Mouse (Mus musculus): ENCODE results near the gene Dph7. TPM values are rescaled to one million over a fixed set of nuclear protein-coding genes. Genes with fewer than 3 reads are reported as not detected.
"Not testable (repeated sequence)": the region's sequence is repeated elsewhere in the genome, so short reads cannot be mapped to it uniquely, and the experiment has no call there.

The Dph7 gene
- polyA plus RNA-seq, 2 experiments from 2014 or later, result 34.2 to 42.6 TPM

DNA sequence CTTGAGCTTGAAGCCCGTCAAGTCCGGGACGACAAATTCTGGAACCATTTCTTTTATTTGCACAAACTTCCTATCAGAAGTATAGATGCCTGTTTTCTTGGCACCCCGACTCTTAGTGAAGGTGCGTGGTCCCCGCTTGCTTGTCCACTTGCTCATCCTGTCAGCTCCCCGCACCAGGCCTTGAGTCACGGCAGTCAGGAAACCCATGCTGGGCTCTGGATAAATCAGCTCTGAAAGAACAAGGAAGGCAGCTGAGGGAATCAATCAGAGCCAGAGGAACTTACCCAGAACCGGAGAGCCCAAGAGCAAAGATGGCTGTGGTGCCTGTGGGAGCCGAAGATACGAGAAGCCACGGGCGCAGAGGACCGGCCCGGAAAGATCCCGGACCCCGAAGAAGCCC, 12.3 kb downstream of the Dph7 start:
- not testable (repeated sequence) for ATAC-seq

DNA sequence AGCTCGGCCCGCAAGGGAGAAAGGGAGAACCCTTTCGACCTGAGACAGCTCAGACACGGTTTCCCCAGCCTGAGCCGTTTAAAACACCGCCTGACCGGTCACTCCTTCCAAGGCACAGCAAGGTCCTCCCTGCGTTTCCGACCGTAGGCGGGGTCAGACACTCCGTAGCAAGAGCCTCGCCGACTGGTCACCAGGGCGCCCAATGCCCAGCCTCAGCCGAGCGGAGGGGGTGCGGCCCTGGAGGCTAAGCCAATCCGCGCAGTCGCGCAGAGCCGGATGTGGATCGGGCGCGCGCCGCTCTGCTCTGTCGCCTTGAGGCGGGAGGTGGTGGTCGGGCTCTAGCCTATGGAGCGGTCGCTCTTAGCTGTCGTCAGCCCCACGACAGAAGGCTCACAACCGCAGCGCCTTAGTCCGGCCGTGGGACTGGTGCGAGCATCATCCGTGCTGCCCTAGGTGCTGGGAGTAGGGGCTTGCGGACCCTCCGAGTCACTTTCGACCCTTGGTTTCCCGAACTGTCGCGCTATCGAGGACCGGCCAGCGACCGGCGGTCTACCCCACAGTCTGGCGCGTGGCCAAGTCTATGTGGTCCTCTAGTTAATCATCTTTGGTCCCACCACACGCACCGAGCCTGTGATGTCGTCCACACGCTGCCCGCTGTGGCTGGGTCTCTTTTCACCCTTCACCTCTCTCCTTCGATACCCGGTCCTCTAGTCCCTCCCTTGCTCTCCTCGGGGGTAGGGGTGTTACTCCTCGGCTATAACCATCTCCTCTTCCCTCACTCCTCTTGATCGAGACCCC, 12.9 kb downstream of the Dph7 start, which contains the start of gene Mrpl41:
TSS of gene Mrpl41 (minus strand) at position 193 of the 798 bp plus-strand sequence.
- ATAC-seq, result peak; percentile 89

DNA sequence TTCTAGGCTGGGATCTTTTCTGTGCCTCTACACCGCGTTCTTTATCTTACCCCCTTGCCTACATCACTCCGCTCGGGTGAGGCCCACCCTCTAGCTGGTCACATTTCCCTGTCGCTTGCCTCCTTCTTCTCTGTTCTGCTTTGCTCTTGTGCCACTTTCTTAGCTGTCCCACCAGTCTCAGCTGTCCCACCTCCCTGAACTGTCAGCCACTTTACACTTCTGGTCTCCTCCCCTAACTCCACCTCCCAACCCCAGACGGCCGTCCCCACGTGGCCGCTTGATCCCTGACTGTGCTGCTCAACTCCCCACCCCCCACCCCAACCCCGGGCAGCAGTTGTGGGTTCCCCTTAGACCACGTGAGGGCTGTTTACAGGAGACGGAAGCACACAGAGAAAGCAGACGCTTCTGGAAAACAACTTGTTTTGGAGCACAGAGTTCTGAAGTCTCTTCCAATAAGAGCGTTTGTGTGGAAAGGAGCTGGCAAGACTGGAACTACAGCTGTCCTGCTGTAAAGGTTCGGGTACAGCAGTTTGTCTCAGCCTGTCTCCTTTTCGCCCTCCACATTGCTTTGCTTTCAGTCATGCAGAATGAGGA, 13.6 kb downstream of the Dph7 start, which contains the start of gene Pnpla7:
TSS of gene Pnpla7 (plus strand) at position 330 of the 594 bp plus-strand sequence.
- ATAC-seq, result peak; percentile 62

DNA sequence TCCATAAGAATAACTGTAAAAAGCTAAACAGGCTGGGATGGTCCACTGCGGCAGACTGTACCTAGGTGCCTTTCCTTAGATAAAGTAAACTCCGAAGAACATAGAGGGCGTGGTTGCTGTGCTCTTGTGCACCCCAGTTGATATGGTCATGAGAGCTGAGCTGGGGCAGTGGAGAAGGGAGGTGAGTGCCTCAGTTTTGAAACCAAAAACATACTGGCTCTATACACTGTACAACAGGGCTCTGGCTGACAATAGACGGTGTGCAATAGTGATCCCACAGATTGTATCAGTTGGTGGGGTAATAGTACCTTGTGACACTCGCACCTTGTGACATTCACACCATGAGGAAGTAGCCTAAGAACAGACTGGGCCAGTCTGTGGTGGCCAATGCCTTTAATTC, 14.8 kb downstream of the Dph7 start:
- ATAC-seq, result no peak

DNA sequence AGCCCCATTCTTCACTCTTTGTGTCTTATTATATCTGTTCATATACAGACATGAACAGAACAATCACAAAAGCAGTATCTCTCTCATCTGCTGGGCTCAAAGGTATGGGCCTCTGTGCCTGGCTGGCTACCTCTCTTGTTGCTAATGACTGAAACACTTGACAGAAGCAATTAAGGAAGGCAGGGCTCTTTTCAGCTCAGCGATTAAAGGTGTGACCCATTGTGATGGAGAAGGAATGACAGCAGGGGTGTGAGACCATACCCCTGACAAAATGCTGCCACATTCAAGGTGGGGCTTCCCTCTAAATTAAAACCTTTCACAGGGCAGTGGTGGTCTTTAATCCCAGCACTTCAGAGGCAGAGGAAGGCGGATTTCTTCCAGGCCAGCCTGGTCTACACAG, 25.6 kb downstream of the Dph7 start:
- ATAC-seq, result no peak

DNA sequence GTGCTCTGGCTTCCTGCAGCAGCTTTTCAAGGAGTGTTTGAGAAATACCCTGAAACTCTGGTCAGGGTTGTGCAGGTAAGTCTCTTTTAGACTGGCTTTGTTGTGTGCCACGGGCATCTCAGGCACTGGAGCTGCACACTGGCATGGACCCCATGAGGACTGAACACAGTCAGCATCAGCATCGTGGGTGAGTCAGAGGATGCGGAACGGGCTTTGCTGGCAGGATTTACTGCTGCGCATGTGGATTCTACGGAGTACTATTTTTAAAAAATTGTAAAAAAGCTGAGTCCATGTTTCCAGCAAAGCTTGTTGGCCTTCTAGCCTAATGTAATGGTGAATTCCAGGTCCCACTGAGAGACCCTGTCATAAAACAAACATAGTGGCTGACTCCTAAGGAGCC, 33.1 kb downstream of the Dph7 start:
- no peak for ATAC-seq

DNA sequence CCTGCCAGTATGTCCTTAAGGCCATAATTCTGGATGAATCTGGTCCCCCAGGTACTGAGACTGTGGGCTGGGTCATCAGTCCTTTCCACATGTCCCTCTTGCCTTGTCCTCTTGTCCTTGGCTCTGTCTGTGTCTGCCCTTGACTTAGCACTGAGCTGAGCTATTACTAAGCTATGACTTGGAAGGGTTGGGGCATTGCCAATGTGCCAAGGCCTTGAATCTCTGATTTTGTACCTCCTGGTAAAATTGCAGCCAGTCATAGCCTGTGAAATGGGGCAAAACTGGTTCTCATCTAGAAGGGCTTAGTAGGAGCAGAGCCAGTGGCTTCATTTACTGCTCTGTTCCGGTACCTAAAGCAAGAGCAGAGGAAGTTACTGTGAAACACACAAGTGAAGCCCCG, 34.3 kb downstream of the Dph7 start:
- no peak for ATAC-seq

DNA sequence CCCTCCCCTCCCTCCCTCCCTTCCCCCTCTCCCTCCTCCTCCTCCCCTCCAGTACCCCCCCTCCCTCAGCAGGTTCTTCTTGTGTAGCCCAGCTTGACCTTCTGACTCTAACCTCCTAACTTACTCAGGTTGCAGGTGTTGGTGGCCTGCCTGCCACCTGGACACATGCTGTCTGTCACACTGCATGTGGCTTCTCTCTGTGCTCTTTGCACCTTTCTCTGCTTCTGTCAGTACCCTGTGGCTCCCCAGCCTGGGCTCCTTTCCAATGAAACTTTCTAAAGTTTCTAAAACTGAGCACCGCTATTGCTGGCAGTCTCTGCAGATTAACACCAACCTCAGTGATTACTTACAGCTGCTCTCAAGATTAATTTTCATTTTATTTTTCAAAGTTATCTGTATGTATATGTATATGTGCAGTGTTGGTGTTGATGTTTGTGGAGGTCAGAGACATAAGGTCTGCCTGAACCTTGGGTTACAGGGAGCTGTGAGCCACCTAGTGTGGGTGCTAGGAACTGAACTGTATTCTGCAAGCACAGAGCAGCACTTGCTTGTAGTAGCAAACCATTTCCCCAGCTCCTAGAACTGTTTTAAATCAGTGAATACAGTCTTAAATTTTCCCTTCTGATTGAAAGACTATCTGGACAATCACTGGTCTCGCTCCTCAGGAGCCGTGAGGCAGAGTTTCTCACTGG, 38.5 kb downstream of the Dph7 start:
- no peak for ATAC-seq

DNA sequence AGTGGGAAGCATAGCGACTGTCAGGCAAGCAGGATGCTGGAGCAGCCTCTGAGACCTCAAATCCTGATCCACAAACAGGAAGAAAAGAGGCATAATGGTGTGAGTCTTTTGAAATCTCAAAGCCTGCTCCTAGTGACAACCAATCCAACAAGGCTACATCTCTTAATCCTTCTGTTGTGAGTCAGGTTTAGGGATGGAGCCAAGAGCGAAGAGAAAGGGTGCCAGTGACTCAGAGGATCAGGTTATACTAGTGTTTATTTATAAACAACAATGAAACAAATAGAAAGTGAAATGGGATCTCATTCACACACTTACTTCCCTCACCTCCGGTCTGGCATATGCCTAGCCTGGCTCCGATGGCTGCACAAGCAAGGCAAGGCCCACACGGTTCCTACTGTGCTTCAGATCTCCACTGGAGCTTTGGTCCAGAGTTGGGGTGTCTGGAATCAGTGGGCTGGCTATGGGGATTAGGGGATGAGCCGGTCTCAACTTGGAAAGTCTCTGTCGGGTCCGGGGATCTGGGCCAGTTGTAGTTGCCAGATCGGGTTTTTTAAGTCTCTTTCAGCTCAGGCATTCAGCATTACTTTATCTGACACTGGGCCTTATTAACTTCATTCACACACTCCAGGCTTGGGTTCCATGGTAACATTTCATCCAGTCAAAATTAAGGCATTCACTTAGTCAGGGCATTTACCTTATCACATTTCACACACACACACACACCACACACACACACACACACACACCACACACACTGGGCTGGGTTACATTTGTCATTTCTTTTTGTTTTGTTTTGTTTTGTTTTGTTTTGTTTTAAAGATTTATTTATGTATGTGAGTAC, 42.0 kb downstream of the Dph7 start:
- ATAC-seq, result no peak

DNA sequence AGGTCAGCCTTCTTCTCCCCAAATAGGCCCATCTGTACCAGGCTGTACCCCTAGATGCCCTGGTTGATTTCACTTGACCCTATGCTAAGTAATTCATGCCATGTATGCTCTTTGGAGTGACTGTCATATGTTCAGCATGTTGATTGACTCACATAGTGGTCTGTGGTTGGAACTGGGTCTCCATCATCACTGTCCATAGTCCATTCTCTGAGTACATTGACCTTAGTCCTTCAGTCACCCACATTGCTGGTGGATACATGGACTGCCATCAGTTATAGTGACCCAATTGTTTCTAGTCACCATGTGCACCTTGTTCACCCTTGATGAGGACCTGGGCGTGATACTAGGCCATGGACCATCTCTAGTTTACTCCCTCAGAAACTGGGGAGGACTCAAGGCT, 44.6 kb downstream of the Dph7 start:
- ATAC-seq, result no peak

DNA sequence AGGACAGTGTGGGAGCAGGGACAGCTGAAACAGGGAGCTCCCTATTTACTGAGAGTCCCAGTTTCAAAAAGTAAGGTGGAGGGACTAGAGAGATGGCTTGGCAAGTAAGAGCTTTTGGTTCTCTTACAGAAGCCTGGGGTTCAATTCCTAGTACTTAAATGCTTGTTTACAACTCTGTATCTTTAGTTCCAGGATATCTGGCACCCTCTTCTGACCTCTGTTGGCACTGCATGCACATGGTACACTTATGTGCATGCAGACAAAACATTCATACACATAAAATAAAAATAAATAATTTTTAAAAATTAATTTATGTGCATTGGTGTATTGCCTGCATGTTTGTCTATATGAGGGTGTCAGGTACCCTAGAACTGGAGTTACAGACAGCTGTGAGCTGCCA, 46.0 kb downstream of the Dph7 start:
- ATAC-seq, result no peak

Other genes with a start within 250 kb of the Dph7 start
- gene Cacna1b, start 199.2 kb upstream of the Dph7 start, polyA plus RNA-seq (2017; shearing (Covaris generic)), result under 1 TPM; 0.06 to 0.22 TPM
- 10 to 100 TPM; 49.2 to 76.4 TPM for gene Ehmt1, start 42.8 kb upstream of the Dph7 start, polyA plus RNA-seq (2017; shearing (Covaris generic))
- gene Arrdc1, start 27.1 kb upstream of the Dph7 start, polyA plus RNA-seq (2017; shearing (Covaris generic)), result 100 to 1,000 TPM; 223 to 311 TPM
- gene Zmynd19, start 12.6 kb upstream of the Dph7 start, polyA plus RNA-seq (2017; shearing (Covaris generic)), result 1 to 10 TPM in 1 of 2 experiments, under 1 TPM in 1; 0.89 to 1.4 TPM
- 10 to 100 TPM; 91.6 to 98.5 TPM for gene Mrpl41, start 12.7 kb downstream of the Dph7 start, polyA plus RNA-seq (2017; shearing (Covaris generic))
- gene Pnpla7, start 13.6 kb downstream of the Dph7 start, polyA plus RNA-seq (2017; shearing (Covaris generic)), result 100 to 1,000 TPM in 1 of 2 experiments, 10 to 100 TPM in 1; 65.8 to 117 TPM
- gene Nsmf, start 92.0 kb downstream of the Dph7 start, polyA plus RNA-seq (2017; shearing (Covaris generic)), result 10 to 100 TPM in 1 of 2 experiments, 1 to 10 TPM in 1; 8.6 to 13.7 TPM
- gene Entpd8, start 117.9 kb downstream of the Dph7 start, polyA plus RNA-seq (2017; shearing (Covaris generic)), result under 1 TPM in 1 of 2 experiments, not detected in 1; 0.52 TPM
- gene Noxa1, start 132.7 kb downstream of the Dph7 start, polyA plus RNA-seq (2017; shearing (Covaris generic)), result 1 to 10 TPM; 5.5 to 7.0 TPM
- under 1 TPM in 1 of 2 experiments, not detected in 1; 0.28 TPM for gene Nrarp, start 218.4 kb downstream of the Dph7 start, polyA plus RNA-seq (2017; shearing (Covaris generic))
- gene Tor4a, start 234.5 kb downstream of the Dph7 start, polyA plus RNA-seq (2017; shearing (Covaris generic)), result 10 to 100 TPM; 60.5 to 94.3 TPM
- 10 to 100 TPM; 48.2 to 55.8 TPM for gene Nelfb, start 249.1 kb downstream of the Dph7 start, polyA plus RNA-seq (2017; shearing (Covaris generic))

Data from CD4-positive, CD25-positive, alpha-beta regulatory T cell, adult 4 months (primary cell).